Mouse (Mus musculus) right cerebral cortex, postnatal 4 days (tissue): ENCODE measurements around the gene Hspb6.
A peak's percentile ranks its signal among the peaks of the same experiment; 100 is the strongest.

Source experiments
- DNase-seq: peaks from one replicate; pipeline ENCODE4 v3.0.0-alpha.2; 2022

Hspb6 gene

GRCm38 (mm10) chr7:30588676-30589434 lies 36.9 kb downstream of the Hspb6 start, which contains the start of gene Kmt2b:
Gene Kmt2b, minus strand, starts transcription at chr7:30588726.
- DNase-seq = peak; percentile 91

- peak; percentile 96 for DNase-seq
Measured at GRCm38 (mm10) chr7:30589435-30590301, 37.7 kb downstream of the Hspb6 start.

GRCm38 (mm10) chr7:30590927-30591604 lies 39.1 kb downstream of the Hspb6 start:
- DNase-seq = no peak

GRCm38 (mm10) chr7:30591605-30591951 lies 39.6 kb downstream of the Hspb6 start:
- no peak for DNase-seq

GRCm38 (mm10) chr7:30592772-30593423 lies 40.9 kb downstream of the Hspb6 start:
- DNase-seq = no peak

- no peak for DNase-seq
Measured at GRCm38 (mm10) chr7:30593579-30594509, 41.9 kb downstream of the Hspb6 start.

GRCm38 (mm10) chr7:30594510-30595024 lies 42.6 kb downstream of the Hspb6 start:
- DNase-seq = no peak

GRCm38 (mm10) chr7:30596093-30596492 lies 44.1 kb downstream of the Hspb6 start:
- DNase-seq = no peak

GRCm38 (mm10) chr7:30596811-30597210 lies 44.8 kb downstream of the Hspb6 start:
- no peak for DNase-seq

- no peak for DNase-seq
Measured at GRCm38 (mm10) chr7:30598786-30599185, 46.8 kb downstream of the Hspb6 start, which contains the start of gene Zbtb32. Gene Zbtb32, minus strand, starts transcription at chr7:30598909.

- peak; percentile 88 for DNase-seq
Measured at GRCm38 (mm10) chr7:30599933-30600353, 48.0 kb downstream of the Hspb6 start.

GRCm38 (mm10) chr7:30600651-30601050 lies 48.7 kb downstream of the Hspb6 start:
- no peak for DNase-seq

- DNase-seq = no peak
Measured at GRCm38 (mm10) chr7:30602583-30602982, 50.6 kb downstream of the Hspb6 start.

- DNase-seq = no peak
Measured at GRCm38 (mm10) chr7:30604424-30604823, 52.4 kb downstream of the Hspb6 start.

GRCm38 (mm10) chr7:30604944-30605343 lies 53.0 kb downstream of the Hspb6 start:
- no peak for DNase-seq
